9 mouse cellular contexts compared by ENCODE assay signal in genomic region chr5:98878891-98879290, GRCm38 (mm10). TPM values are rescaled to one million over a fixed set of nuclear protein-coding genes. Genes with fewer than 3 reads are reported as not detected.
DNase-seq lines count a peak whose midpoint lies in the region; ATAC-seq and TF ChIP-seq lines count a peak whose summit lies in the region.
"Had no signal": no experiment of that assay in that cellular context is flagged by ENCODE, and none has a peak within 500 bp of the region (broad histone marks: within the 10 kb centered on the region; RNA-seq: fewer than 3 reads in every experiment).

No protein-coding gene starts in this region.

- no peaks in the 10 kb centered on the region for H3K27me3 ChIP-seq in heart, postnatal 0 days (ENCODE audit: control insufficient read depth, insufficient read depth, low read length)
- no peaks in the 10 kb centered on the region for H3K27me3 ChIP-seq in heart, embryonic 11.5 days (ENCODE audit: control insufficient read depth, insufficient read depth, low read length)
- peaks cover 5% of the 10 kb centered on the region; the same call in 1 of the 2 replicates for H3K27me3 ChIP-seq in E14TG2a.4 (ENCODE audit: insufficient read depth, low read length)
- H3K27me3 ChIP-seq: hindbrain, embryonic 15.5 days had no signal

- H3K27ac ChIP-seq in heart, postnatal 0 days (ENCODE audit: low read depth): no peak overlapping the region
- no peak overlapping the region for H3K27ac ChIP-seq in heart, embryonic 11.5 days (ENCODE audit: low read depth, low read length)
- H3K27ac ChIP-seq: hindbrain, embryonic 15.5 days had no signal

- DNase-seq in heart, postnatal 0 days (ENCODE audit: low spot score): peak; percentile 9
- DNase-seq in adrenal gland, postnatal 36 days: peak; percentile 27 to 52
- peak; percentile 52 for DNase-seq in hindlimb bud, embryonic 11.5 days (ENCODE audit: extremely low spot score, low read depth, low spot score)
- peak; percentile 36 to 51 for DNase-seq in left cerebral cortex, postnatal 36 days (ENCODE audit: low spot score in 2 of 2)
- peak; percentile 40 to 73 for DNase-seq in right cerebral cortex, postnatal 10 days (ENCODE audit: low spot score in 2 of 2)

- ATAC-seq in heart, postnatal 0 days (ENCODE audit: insufficient read depth, low read depth): no peak
- ATAC-seq in heart, embryonic 11.5 days (replicated peaks; ENCODE audit: insufficient number of reproducible peaks, low FRiP score, low TSS enrichment): no peak
- ATAC-seq in erythroid progenitor cell, adult 5-6 weeks (replicated peaks; ENCODE audit: low FRiP score, poor library complexity, severe bottlenecking): no peak

- H3K9me3 ChIP-seq in heart, postnatal 0 days (replicated peaks; ENCODE audit: control insufficient read depth, low read length): no peaks in the 10 kb centered on the region
- H3K9me3 ChIP-seq in heart, embryonic 11.5 days (replicated peaks; ENCODE audit: control insufficient read depth, low read length): no peaks in the 10 kb centered on the region
- H3K9me3 ChIP-seq in E14TG2a.4 (ENCODE audit: low read length): no peaks in the 10 kb centered on the region
- H3K9me3 ChIP-seq: hindbrain, embryonic 15.5 days had no signal

- peak; percentile 77 for TF ChIP-seq CTCF in heart, postnatal 0 days (IDR thresholded peaks at IDR 0.05; ENCODE audit: low read depth)
- peak; percentile 90 for TF ChIP-seq CTCF in E14TG2a.4 (conservative IDR thresholded peaks at IDR 0.05; ENCODE audit: low read length)

- H3K4me2 ChIP-seq in heart, postnatal 0 days (ENCODE audit: low read depth, low read length): no peak overlapping the region
- no peak overlapping the region for H3K4me2 ChIP-seq in heart, embryonic 11.5 days
- H3K4me2 ChIP-seq: hindbrain, embryonic 15.5 days had no signal

- TF ChIP-seq EP300 in heart, postnatal 0 days (IDR thresholded peaks at IDR 0.05; ENCODE audit: low read depth): no peak

- intact Hi-C loops in left cerebral cortex, postnatal 36 days (cut with DNase I): loop anchor here (2.0 to 5.0 kb wide), 2 partner anchors 278 to 534 kb away; no protein-coding TSS in a partner anchor

- no peak overlapping the region for H3K4me3 ChIP-seq in heart, postnatal 0 days (ENCODE audit: low read depth, low read length)
- H3K4me3 ChIP-seq in heart, embryonic 11.5 days (ENCODE audit: low read depth, low read length): no peak overlapping the region
- H3K4me3 ChIP-seq in E14TG2a.4 (replicated peaks; ENCODE audit: low read length): no peak overlapping the region
- H3K4me3 ChIP-seq: hindbrain, embryonic 15.5 days had no signal

- no peak overlapping the region for H3K9ac ChIP-seq in heart, postnatal 0 days (replicated peaks; ENCODE audit: low read depth, low read length)
- no peak overlapping the region for H3K9ac ChIP-seq in heart, embryonic 11.5 days (ENCODE audit: low read depth, low read length)
- H3K9ac ChIP-seq: hindbrain, embryonic 15.5 days had no signal

- no peaks in the 10 kb centered on the region for H3K4me1 ChIP-seq in heart, postnatal 0 days (ENCODE audit: control insufficient read depth, insufficient read depth)
- no peaks in the 10 kb centered on the region for H3K4me1 ChIP-seq in heart, embryonic 11.5 days (ENCODE audit: control insufficient read depth, insufficient read depth, low read length)
- H3K4me1 ChIP-seq in E14TG2a.4 (replicated peaks; ENCODE audit: low read depth, low read length): no peaks in the 10 kb centered on the region
- H3K4me1 ChIP-seq: hindbrain, embryonic 15.5 days had no signal

- H3K36me3 ChIP-seq in heart, postnatal 0 days (replicated peaks; ENCODE audit: control insufficient read depth, insufficient read depth, low read length): no peaks in the 10 kb centered on the region
- H3K36me3 ChIP-seq in heart, embryonic 11.5 days (ENCODE audit: control insufficient read depth, insufficient read depth, low read length): no peaks in the 10 kb centered on the region
- H3K36me3 ChIP-seq in E14TG2a.4 (ENCODE audit: insufficient read depth, low read length): no peaks in the 10 kb centered on the region
- H3K36me3 ChIP-seq: hindbrain, embryonic 15.5 days had no signal

RNA-seq across cellular contexts. Expression of gene Bmp3, which starts 24.7 kb away (rescaled TPM):
- 0.77 and 7.0 TPM in 2 replicates for total RNA-seq in heart, postnatal 0 days (2014; rRNA removed; ENCODE audit: low replicate concordance)
- polyA plus RNA-seq in heart, postnatal 0 days (2015; fragmentation: Nextera tagmentation; extraction: Ambion mirVana): 0.10 and 0.15 TPM in 2 replicates
- 0.14 and 0.54 TPM in 2 replicates for polyA plus RNA-seq in heart, embryonic 11.5 days (2014; fragmentation: Nextera tagmentation; extraction: Ambion mirVana)
- total RNA-seq in adrenal gland, postnatal 36 days (2021): under 1 TPM; 0.53 to 0.89 TPM
- total RNA-seq in left cerebral cortex, postnatal 36 days (2021): 10 to 100 TPM; 14.2 to 16.2 TPM
- not detected in 2 replicates for total RNA-seq in erythroid progenitor cell, adult 5-6 weeks (2015; ENCODE audit: low replicate concordance)
- not detected in 2 replicates for total RNA-seq in erythroid progenitor cell, adult 5-6 weeks (2017; ENCODE audit: low replicate concordance)
